Comparison of ENCODE assay signal across 11 mouse cellular contexts in the genomic region with DNA sequence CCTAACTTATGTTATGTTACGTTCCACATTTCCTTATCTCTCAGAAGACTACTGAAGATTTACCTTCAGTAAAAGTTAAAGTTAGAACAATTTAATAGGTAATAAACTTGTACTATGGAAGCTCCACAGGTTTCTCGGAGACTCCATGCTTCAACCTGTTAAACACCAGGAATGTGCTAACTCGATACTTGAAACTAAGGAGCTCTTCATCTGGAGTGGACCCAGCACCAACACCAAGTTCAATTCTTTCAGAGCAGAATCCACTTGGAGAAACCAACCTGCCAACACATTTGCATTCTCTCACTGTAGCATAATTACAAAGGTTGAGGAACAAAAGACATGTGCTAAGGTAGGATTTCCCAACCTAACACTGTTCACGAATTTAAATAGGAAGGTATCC. TPM values are rescaled to one million over a fixed set of nuclear protein-coding genes. Genes with fewer than 3 reads are reported as not detected.
DNase-seq lines count a peak whose midpoint lies in the region; ATAC-seq lines count a peak whose summit lies in the region.
"Had no signal": no experiment of that assay in that cellular context is flagged by ENCODE, and none has a peak within 500 bp of the region (broad histone marks: within the 10 kb centered on the region; RNA-seq: fewer than 3 reads in every experiment).

No protein-coding gene starts in this region.

- H3K4me2 ChIP-seq in embryonic facial prominence, embryonic 15.5 days (replicated peaks) = peak overlapping the region; percentile 55
- H3K4me2 ChIP-seq in kidney, embryonic 15.5 days = peak overlapping the region; percentile 75
- H3K4me2 ChIP-seq in midbrain, embryonic 16.5 days (ENCODE audit: low read length) = peak overlapping the region; percentile 21

- WGBS in embryonic facial prominence, embryonic 15.5 days = 59% methylated on average over 4 of the region's 4 CpGs
- WGBS in kidney, embryonic 15.5 days = 43% methylated on average over 4 of the region's 4 CpGs
- WGBS in midbrain, embryonic 16.5 days = 84% methylated on average over 4 of the region's 4 CpGs

- H3K36me3 ChIP-seq in embryonic facial prominence, embryonic 15.5 days = peaks cover 35% of the 10 kb centered on the region
- peaks cover 44% of the 10 kb centered on the region for H3K36me3 ChIP-seq in kidney, embryonic 15.5 days
- peaks cover 9% of the 10 kb centered on the region for H3K36me3 ChIP-seq in midbrain, embryonic 16.5 days (ENCODE audit: control insufficient read depth, insufficient read depth, low read length)

- H3K27me3 ChIP-seq in embryonic facial prominence, embryonic 15.5 days = no peaks in the 10 kb centered on the region
- H3K27me3 ChIP-seq in kidney, embryonic 15.5 days = no peaks in the 10 kb centered on the region
- H3K27me3 ChIP-seq in midbrain, embryonic 16.5 days (ENCODE audit: control insufficient read depth, insufficient read depth, low read depth, low read length) = no peaks in the 10 kb centered on the region
- H3K27me3 ChIP-seq: Patski had no signal

- ATAC-seq in embryonic facial prominence, embryonic 15.5 days (ENCODE audit: insufficient number of reproducible peaks, low FRiP score, low TSS enrichment, low read depth) = no peak
- ATAC-seq in kidney, embryonic 15.5 days (replicated peaks; ENCODE audit: low FRiP score) = no peak
- no peak for ATAC-seq in midbrain, embryonic 16.5 days
- no peak for ATAC-seq in erythroid progenitor cell, adult 5-6 weeks (replicated peaks; ENCODE audit: low FRiP score, poor library complexity, severe bottlenecking)
- ATAC-seq: Patski had no signal

- peak overlapping the region; percentile 21; the same call in 1 of the 2 replicates for H3K4me3 ChIP-seq in embryonic facial prominence, embryonic 15.5 days (replicated peaks)
- peak overlapping the region; percentile 97 for H3K4me3 ChIP-seq in kidney, embryonic 15.5 days (replicated peaks)
- no peak overlapping the region for H3K4me3 ChIP-seq in midbrain, embryonic 16.5 days (ENCODE audit: low read depth, low read length)

- no peaks in the 10 kb centered on the region for H3K9me3 ChIP-seq in embryonic facial prominence, embryonic 15.5 days (replicated peaks)
- no peaks in the 10 kb centered on the region for H3K9me3 ChIP-seq in kidney, embryonic 15.5 days (replicated peaks)
- no peaks in the 10 kb centered on the region for H3K9me3 ChIP-seq in midbrain, embryonic 16.5 days (replicated peaks; ENCODE audit: control insufficient read depth, low read length, poor library complexity, severe bottlenecking)

- H3K9ac ChIP-seq in embryonic facial prominence, embryonic 15.5 days = no peak overlapping the region
- no peak overlapping the region for H3K9ac ChIP-seq in kidney, embryonic 15.5 days
- H3K9ac ChIP-seq in midbrain, embryonic 16.5 days (ENCODE audit: low read depth, low read length) = no peak overlapping the region

- peak; percentile 24 for DNase-seq in kidney, adult 9 months
- DNase-seq in kidney, adult 18-20 months = no peak
- DNase-seq in adrenal gland, adult (ENCODE audit: inconsistent age in 2 of 2, low spot score in 1 of 2) = no peak
- DNase-seq in cerebellum, adult 18-20 months = no peak
- DNase-seq: right cerebral cortex, postnatal 25 days had no signal

- H3K4me1 ChIP-seq in embryonic facial prominence, embryonic 15.5 days = peaks cover 16% of the 10 kb centered on the region
- H3K4me1 ChIP-seq in kidney, embryonic 15.5 days = peaks cover 23% of the 10 kb centered on the region
- H3K4me1 ChIP-seq in midbrain, embryonic 16.5 days (ENCODE audit: control insufficient read depth, insufficient read depth, low read length) = peaks cover 15% of the 10 kb centered on the region

- H3K27ac ChIP-seq in embryonic facial prominence, embryonic 15.5 days (replicated peaks) = no peak overlapping the region
- H3K27ac ChIP-seq in kidney, embryonic 15.5 days = no peak overlapping the region
- no peak overlapping the region for H3K27ac ChIP-seq in midbrain, embryonic 16.5 days (ENCODE audit: low read length)

RNA-seq across cellular contexts. Expression of a gene that starts 1.7 kb away (rescaled TPM):
- polyA plus RNA-seq in embryonic facial prominence, embryonic 15.5 days (2015; fragmentation: Nextera tagmentation; extraction: Ambion mirVana) = 628 and 630 TPM in 2 replicates
- polyA plus RNA-seq in kidney, embryonic 15.5 days (2015; fragmentation: Nextera tagmentation; extraction: Ambion mirVana) = 689 and 781 TPM in 2 replicates
- polyA plus RNA-seq in midbrain, embryonic 16.5 days (2015; fragmentation: Nextera tagmentation; extraction: Ambion mirVana) = 461 and 495 TPM in 2 replicates
- total RNA-seq in erythroid progenitor cell, adult 5-6 weeks (2015; ENCODE audit: low replicate concordance) = 342 and 418 TPM in 2 replicates
- total RNA-seq in erythroid progenitor cell, adult 5-6 weeks (2017; ENCODE audit: low replicate concordance) = 341 and 451 TPM in 2 replicates

RNA-seq across cellular contexts. Expression of a gene that starts 35.4 kb away (rescaled TPM):
- 1.0 and 1.5 TPM in 2 replicates for polyA plus RNA-seq in embryonic facial prominence, embryonic 15.5 days (2015; fragmentation: Nextera tagmentation; extraction: Ambion mirVana)
- not detected in 2 replicates for polyA plus RNA-seq in kidney, embryonic 15.5 days (2015; fragmentation: Nextera tagmentation; extraction: Ambion mirVana)
- polyA plus RNA-seq in midbrain, embryonic 16.5 days (2015; fragmentation: Nextera tagmentation; extraction: Ambion mirVana) = not detected in 2 replicates
- total RNA-seq in erythroid progenitor cell, adult 5-6 weeks (2015; ENCODE audit: low replicate concordance) = not detected in 2 replicates
- not detected in 2 replicates for total RNA-seq in erythroid progenitor cell, adult 5-6 weeks (2017; ENCODE audit: low replicate concordance)
- total RNA-seq: common myeloid progenitor, adult 5-6 weeks had no signal
- polyA plus RNA-seq: Patski had no signal

RNA-seq across cellular contexts. Expression of a gene that starts 38.9 kb away (rescaled TPM):
- polyA plus RNA-seq in embryonic facial prominence, embryonic 15.5 days (2015; fragmentation: Nextera tagmentation; extraction: Ambion mirVana) = 3.0 and 3.1 TPM in 2 replicates
- 4.7 and 5.0 TPM in 2 replicates for polyA plus RNA-seq in kidney, embryonic 15.5 days (2015; fragmentation: Nextera tagmentation; extraction: Ambion mirVana)
- polyA plus RNA-seq in midbrain, embryonic 16.5 days (2015; fragmentation: Nextera tagmentation; extraction: Ambion mirVana) = 0.49 and 0.52 TPM in 2 replicates
- total RNA-seq in erythroid progenitor cell, adult 5-6 weeks (2015; ENCODE audit: low replicate concordance) = not detected in 2 replicates
- total RNA-seq in erythroid progenitor cell, adult 5-6 weeks (2017; ENCODE audit: low replicate concordance) = not detected in 2 replicates
- total RNA-seq: common myeloid progenitor, adult 5-6 weeks had no signal

RNA-seq across cellular contexts. Expression of a gene that starts 52.2 kb away (rescaled TPM):
- 25.7 and 27.3 TPM in 2 replicates for polyA plus RNA-seq in embryonic facial prominence, embryonic 15.5 days (2015; fragmentation: Nextera tagmentation; extraction: Ambion mirVana)
- polyA plus RNA-seq in kidney, embryonic 15.5 days (2015; fragmentation: Nextera tagmentation; extraction: Ambion mirVana) = 15.0 and 15.7 TPM in 2 replicates
- polyA plus RNA-seq in midbrain, embryonic 16.5 days (2015; fragmentation: Nextera tagmentation; extraction: Ambion mirVana) = 76.0 and 88.0 TPM in 2 replicates
- total RNA-seq in erythroid progenitor cell, adult 5-6 weeks (2015; ENCODE audit: low replicate concordance) = 10.5 and 13.4 TPM in 2 replicates
- 9.2 and 15.7 TPM in 2 replicates for total RNA-seq in erythroid progenitor cell, adult 5-6 weeks (2017; ENCODE audit: low replicate concordance)

RNA-seq across cellular contexts. Expression of a gene that starts 52.3 kb away (rescaled TPM):
- 25.9 and 27.0 TPM in 2 replicates for polyA plus RNA-seq in embryonic facial prominence, embryonic 15.5 days (2015; fragmentation: Nextera tagmentation; extraction: Ambion mirVana)
- polyA plus RNA-seq in kidney, embryonic 15.5 days (2015; fragmentation: Nextera tagmentation; extraction: Ambion mirVana) = 33.7 and 36.7 TPM in 2 replicates
- polyA plus RNA-seq in midbrain, embryonic 16.5 days (2015; fragmentation: Nextera tagmentation; extraction: Ambion mirVana) = 33.2 and 34.7 TPM in 2 replicates
- total RNA-seq in erythroid progenitor cell, adult 5-6 weeks (2015; ENCODE audit: low replicate concordance) = 5.8 and 6.3 TPM in 2 replicates
- 4.5 and 4.7 TPM in 2 replicates for total RNA-seq in erythroid progenitor cell, adult 5-6 weeks (2017; ENCODE audit: low replicate concordance)

Comparison
In these comparisons a context has a peak if more than half of its experiments do, and no peak if none do; other contexts are left out.
1. H3K4me2 ChIP-seq: peak in every context shown above with its lines; median percentile 75 in kidney, embryonic 15.5 days; 55 in embryonic facial prominence, embryonic 15.5 days; 21 in midbrain, embryonic 16.5 days.